Mouse (Mus musculus) stomach, embryonic 15.5 days (tissue): Measurements from ENCODE around the gene Ehmt1. TPM values are rescaled to one million over a fixed set of nuclear protein-coding genes. Genes with fewer than 3 reads are reported as not detected.

Source experiments
- ATAC-seq: fragments of 200-750 bp; cut with Nextera tagmentation; 2 replicates; pipeline ENCODE4 v1.8.0; 2017; ENCODE audit warnings: low read depth, moderate number of reproducible peaks, moderate TSS enrichment; ENCODE audit not compliant: insufficient read depth, low FRiP score
- H3K27ac ChIP-seq: fragments of 300-500 bp; sonication (generic); 2 replicates; pipeline ENCODE4 v1.5.1; 2015; ENCODE audit warnings: mild to moderate bottlenecking, inconsistent platforms
- H3K27me3 ChIP-seq: fragments of 300-500 bp; sonication (generic); replicated peaks from 2 replicates; pipeline ENCODE4 v1.6.1; 2015; ENCODE audit warnings: inconsistent platforms
- H3K36me3 ChIP-seq: fragments of 300-500 bp; sonication (generic); 2 replicates; pipeline ENCODE4 v1.6.1; 2015; ENCODE audit warnings: inconsistent platforms
- H3K4me1 ChIP-seq: fragments of 300-500 bp; sonication (generic); 2 replicates; pipeline ENCODE4 v1.6.1; 2015; ENCODE audit warnings: inconsistent platforms
- H3K4me2 ChIP-seq: fragments of 300-500 bp; sonication (generic); 2 replicates; pipeline ENCODE4 v1.6.1; 2015; ENCODE audit warnings: mild to moderate bottlenecking, inconsistent platforms
- H3K4me3 ChIP-seq: fragments of 300-500 bp; sonication (generic); replicated peaks from 2 replicates; pipeline ENCODE4 v1.5.1; 2015; ENCODE audit warnings: inconsistent platforms
- H3K9ac ChIP-seq: fragments of 300-500 bp; sonication (generic); 2 replicates; pipeline ENCODE4 v1.6.1; 2015; ENCODE audit warnings: inconsistent platforms
- H3K9me3 ChIP-seq: fragments of 300-500 bp; sonication (generic); 2 replicates; pipeline ENCODE4 v1.6.1; 2016; ENCODE audit warnings: inconsistent platforms
- WGBS: fragments of 180-500 bp; shearing (Covaris S2); methylation state at CpG from one replicate; pipeline ENCODE4 v1.1.7; 2015; 5-methylcytosine and 5-hydroxymethylcytosine counted together
- polyA plus RNA-seq: library from polyadenylated mRNA; unstranded; fragments of >200 nt; fragmentation: Nextera tagmentation; extraction: Ambion mirVana; gene quantifications from 2 replicates; pipeline ENCODE4 v1.2.1, GENCODE M21; 2015

Ehmt1 gene
- polyA plus RNA-seq, 1 experiment from 2014 or later: 74.2 TPM

DNA sequence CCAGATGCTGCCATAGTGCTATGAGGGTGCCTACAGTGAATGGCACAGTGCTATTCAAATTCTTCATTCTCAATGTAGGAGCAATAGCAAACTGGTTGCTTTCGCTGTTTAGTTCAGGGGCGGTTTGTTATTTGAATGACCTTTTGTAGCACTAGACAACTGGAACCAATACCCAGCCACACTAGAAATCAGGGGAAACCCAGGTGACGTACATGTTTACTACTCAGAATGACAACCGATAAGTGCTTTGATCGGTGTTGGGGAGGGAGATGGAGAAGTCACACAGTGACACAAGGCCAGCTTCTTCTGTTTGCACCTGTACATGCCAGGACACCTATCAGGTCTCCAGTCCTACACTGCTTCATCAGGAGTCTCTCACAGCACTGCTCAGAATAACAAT, 10.2 kb upstream of the Ehmt1 start:
- H3K27me3 ChIP-seq: no peaks in the 10 kb centered on the region
- no peak overlapping the region for H3K4me3 ChIP-seq
- H3K27ac ChIP-seq: peak overlapping the region; percentile 86; the same call in 1 of the 2 replicates
- WGBS: 82% methylated on average over 5 of the region's 5 CpGs
- no peak for ATAC-seq
- peaks cover 19% of the 10 kb centered on the region; the same call in 1 of the 2 replicates for H3K4me1 ChIP-seq
- H3K36me3 ChIP-seq: 0 out of 2 replicates have a peak, but pooled peaks cover 6% of the 10 kb centered on the region
- H3K4me2 ChIP-seq: no peak overlapping the region
- H3K9ac ChIP-seq: no peak overlapping the region
- no peaks in the 10 kb centered on the region for H3K9me3 ChIP-seq

DNA sequence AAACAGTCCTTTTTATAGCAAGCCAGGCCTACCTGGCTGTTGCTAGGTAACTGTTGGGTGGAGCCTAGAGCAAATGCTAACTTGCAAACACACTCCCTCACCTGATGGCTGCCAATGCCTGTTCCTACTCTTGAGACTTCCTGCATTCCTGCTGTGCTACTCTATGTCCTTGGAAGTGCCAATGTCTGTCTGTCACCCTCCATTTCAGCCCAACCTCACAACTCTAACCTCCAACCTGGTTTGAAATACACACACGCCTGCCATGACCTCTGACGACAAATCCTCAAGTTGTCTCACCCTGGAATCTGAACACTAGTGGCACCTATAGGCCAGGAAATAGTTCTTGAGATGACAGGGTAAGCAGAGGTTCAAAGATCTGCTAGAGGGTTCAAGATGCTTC, 9.7 kb upstream of the Ehmt1 start:
- no peak overlapping the region for H3K9ac ChIP-seq
- H3K4me2 ChIP-seq: no peak overlapping the region
- H3K4me3 ChIP-seq: no peak overlapping the region
- peaks cover 15% of the 10 kb centered on the region; the same call in 1 of the 2 replicates for H3K4me1 ChIP-seq
- WGBS: 36% methylated on average over 2 of the region's 2 CpGs
- no peaks in the 10 kb centered on the region for H3K9me3 ChIP-seq
- 0 out of 2 replicates have a peak, but pooled peaks cover 6% of the 10 kb centered on the region for H3K36me3 ChIP-seq
- peak overlapping the region; percentile 86 for H3K27ac ChIP-seq
- peak; percentile 59 for ATAC-seq
- no peaks in the 10 kb centered on the region for H3K27me3 ChIP-seq

DNA sequence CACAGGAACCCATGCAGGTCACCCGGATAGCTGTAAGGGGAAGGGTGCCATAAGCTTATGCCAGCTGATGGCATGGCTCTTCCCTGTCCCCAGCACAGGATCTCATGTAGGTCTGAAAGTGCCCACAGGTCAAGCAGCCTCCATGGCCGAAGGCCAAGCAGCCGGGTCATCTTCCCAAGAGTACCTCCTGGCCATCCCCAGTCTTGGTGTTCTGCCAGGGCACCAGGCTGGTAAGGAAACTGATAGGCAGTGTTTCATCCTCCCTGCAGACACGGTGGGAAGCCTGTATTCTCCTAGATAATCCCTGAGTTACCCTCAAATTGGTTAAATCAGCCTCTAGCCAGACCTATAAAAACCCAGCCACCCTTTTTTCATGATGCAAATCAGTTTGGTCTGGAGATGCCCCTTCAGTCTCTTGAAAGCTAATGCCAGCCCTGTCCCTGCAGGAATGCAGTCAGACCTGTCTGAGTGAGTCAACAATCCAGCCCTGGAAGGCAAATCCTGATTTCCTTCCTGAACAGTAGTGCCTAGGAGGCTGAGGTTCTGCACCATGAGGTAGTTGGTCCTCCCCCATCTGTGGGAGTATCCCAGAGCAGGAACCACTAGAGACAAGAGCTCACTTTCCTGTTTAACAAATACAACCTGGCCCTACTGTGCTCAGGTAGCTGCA, 8.5 kb upstream of the Ehmt1 start:
- Histone ChIP-seq H3K9ac (no peak overlapping the region), H3K4me3 (no peak overlapping the region), H3K9me3 (no peaks in the 10 kb centered on the region), H3K27ac (peak overlapping the region; percentile 86), H3K36me3 (0 out of 2 replicates have a peak, but pooled peaks cover 6% of the 10 kb centered on the region), H3K4me2 (peak overlapping the region; percentile 30; the same call in 1 of the 2 replicates), H3K4me1 (peaks cover 9% of the 10 kb centered on the region; the same call in 1 of the 2 replicates), H3K27me3 (no peaks in the 10 kb centered on the region)
- ATAC-seq: peak; percentile 92
- 57% methylated on average over 4 of the region's 4 CpGs for WGBS

DNA sequence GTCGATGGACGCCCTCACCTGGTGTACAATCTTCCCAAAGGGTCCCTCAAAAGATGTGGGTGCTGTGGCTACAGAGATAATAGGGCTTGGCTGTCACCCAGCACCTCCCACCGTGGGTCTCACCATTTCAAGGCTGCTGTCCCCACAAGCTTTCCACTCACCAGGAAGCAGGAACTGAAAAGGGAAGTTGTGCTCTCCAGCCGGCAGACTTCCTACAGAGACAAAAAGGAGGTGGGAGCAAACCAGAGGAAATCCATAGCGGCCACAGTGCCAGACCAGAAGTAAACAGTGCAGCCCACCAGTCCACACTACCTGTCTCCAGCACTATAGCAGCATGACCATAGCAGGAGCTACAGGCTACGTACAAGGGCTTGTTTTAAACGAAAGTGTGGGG, 7.5 kb upstream of the Ehmt1 start:
- ATAC-seq: no peak
- H3K9ac ChIP-seq: no peak overlapping the region
- H3K4me2 ChIP-seq: no peak overlapping the region
- H3K36me3 ChIP-seq: 0 out of 2 replicates have a peak, but pooled peaks cover 6% of the 10 kb centered on the region
- no peak overlapping the region for H3K4me3 ChIP-seq
- H3K27me3 ChIP-seq: no peaks in the 10 kb centered on the region
- WGBS: 53% methylated on average over 7 of the region's 7 CpGs
- no peaks in the 10 kb centered on the region for H3K9me3 ChIP-seq
- H3K4me1 ChIP-seq: peaks cover 9% of the 10 kb centered on the region; the same call in 1 of the 2 replicates
- peak overlapping the region; percentile 86 for H3K27ac ChIP-seq

DNA sequence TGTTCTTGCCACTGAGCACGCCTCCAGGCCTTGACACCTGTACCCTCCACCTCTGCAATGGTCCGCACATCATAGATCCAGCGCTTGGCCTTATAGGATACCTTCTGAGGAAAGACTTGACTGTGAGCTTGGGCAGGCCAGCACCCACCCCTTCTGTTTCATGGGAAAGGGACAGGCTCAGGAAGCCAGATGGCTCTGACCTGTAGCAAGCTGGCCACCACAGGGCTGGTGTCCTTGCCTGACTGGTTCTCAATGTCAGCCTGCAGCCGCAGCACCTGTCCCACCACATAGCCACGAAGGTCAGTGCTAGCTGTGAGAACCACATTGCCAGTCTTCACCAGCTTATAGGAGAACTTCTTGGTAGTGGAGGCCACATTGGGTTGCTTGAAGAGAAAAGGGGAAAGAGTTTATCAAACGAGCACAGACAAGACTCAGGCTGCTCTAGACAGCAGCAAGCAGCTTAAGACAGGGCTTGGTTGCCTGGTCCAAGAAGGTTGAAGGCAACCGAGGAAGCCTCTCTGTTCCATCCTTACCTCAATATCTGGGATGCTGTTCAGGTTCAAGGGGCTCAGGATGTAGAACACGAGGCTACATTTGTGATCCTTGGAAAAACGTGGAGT, 7.0 kb upstream of the Ehmt1 start:
- H3K4me3 ChIP-seq: no peak overlapping the region
- H3K27ac ChIP-seq: no peak overlapping the region
- no peak overlapping the region for H3K4me2 ChIP-seq
- 76% methylated on average over 9 of the region's 9 CpGs for WGBS
- ATAC-seq: no peak
- no peak overlapping the region for H3K9ac ChIP-seq
- H3K4me1 ChIP-seq: peaks cover 9% of the 10 kb centered on the region; the same call in 1 of the 2 replicates
- 0 out of 2 replicates have a peak, but pooled peaks cover 6% of the 10 kb centered on the region for H3K36me3 ChIP-seq
- H3K9me3 ChIP-seq: no peaks in the 10 kb centered on the region
- no peaks in the 10 kb centered on the region for H3K27me3 ChIP-seq

DNA sequence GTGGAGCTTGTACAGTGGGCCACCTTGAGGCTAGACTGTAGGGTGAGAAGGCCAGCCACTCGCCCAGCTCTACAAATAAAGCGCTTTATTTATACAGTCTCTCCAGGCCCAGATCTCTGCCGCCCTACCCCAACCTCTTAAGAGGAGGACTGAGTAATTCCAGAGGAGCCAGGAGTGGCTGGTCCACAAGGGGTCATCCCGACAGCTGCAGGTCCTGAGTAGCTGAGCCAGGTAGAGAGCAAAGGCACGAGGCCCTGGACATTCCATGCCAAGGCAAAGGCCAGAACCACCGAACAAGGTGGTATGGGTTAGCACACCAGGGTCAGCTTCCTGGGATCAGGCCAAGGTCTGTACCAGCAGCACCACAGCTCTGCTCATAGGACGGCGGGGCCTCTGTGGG, 5.9 kb upstream of the Ehmt1 start:
- Histone ChIP-seq H3K27me3 (no peaks in the 10 kb centered on the region), H3K4me2 (no peak overlapping the region), H3K9ac (no peak overlapping the region), H3K27ac (no peak overlapping the region), H3K36me3 (0 out of 2 replicates have a peak, but pooled peaks cover 6% of the 10 kb centered on the region), H3K9me3 (no peaks in the 10 kb centered on the region), H3K4me3 (no peak overlapping the region), H3K4me1 (peaks cover 9% of the 10 kb centered on the region; the same call in 1 of the 2 replicates)
- ATAC-seq: no peak
- 78% methylated on average over 8 of the region's 8 CpGs for whole genome bisulfite sequencing

DNA sequence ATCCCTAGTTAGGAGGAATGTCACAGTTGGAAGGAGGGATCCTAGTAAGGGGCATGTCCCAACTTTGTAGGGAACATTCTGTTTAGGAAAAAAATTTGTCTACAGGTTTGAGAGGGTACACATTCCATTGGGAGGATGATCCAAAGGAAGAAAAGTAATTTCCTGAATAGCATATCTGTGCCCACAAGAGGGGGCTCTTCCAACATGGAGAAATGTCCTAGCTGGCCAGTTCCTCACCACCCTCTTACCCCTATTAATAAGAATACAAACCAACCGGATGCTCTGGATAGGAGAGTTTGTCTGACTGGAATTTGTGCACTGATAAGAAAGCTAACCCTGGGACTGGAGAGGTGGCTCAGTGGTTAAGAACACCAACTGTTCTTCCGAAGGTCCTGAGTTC, 4.1 kb upstream of the Ehmt1 start:
- WGBS: 41% methylated on average over 2 of the region's 2 CpGs
- Histone ChIP-seq H3K4me1 (peaks cover 9% of the 10 kb centered on the region; the same call in 1 of the 2 replicates), H3K27me3 (no peaks in the 10 kb centered on the region), H3K9ac (no peak overlapping the region), H3K27ac (no peak overlapping the region), H3K4me3 (no peak overlapping the region), H3K4me2 (no peak overlapping the region), H3K36me3 (0 out of 2 replicates have a peak, but pooled peaks cover 6% of the 10 kb centered on the region), H3K9me3 (no peaks in the 10 kb centered on the region)
- ATAC-seq: no peak

DNA sequence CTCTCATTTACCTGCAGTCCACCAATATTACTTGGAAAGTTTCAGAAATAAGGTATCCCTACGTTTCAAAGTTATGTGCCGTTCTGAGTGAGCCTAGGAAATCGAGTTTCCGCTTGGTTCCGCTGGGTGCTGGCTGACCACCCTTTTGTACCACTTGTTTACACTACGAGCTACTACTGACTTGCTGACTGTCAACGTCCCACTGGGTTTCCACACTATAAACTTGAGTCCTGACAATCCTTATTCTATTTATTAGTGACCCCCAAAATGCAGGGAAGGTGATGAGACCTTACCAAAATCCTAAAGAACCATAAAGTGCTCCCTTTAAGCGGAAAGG, 393 bp upstream of the Ehmt1 start:
- WGBS: 9% methylated on average over 8 of the region's 8 CpGs
- Histone ChIP-seq H3K4me2 (peak overlapping the region; percentile 67), H3K4me3 (peak overlapping the region; percentile 97), H3K27me3 (no peaks in the 10 kb centered on the region), H3K27ac (peak overlapping the region; percentile 77), H3K9ac (peak overlapping the region; percentile 46; the same call in 1 of the 2 replicates), H3K4me1 (peaks cover 7% of the 10 kb centered on the region), H3K9me3 (no peaks in the 10 kb centered on the region), H3K36me3 (no peaks in the 10 kb centered on the region)
- ATAC-seq: peak; percentile 65

DNA sequence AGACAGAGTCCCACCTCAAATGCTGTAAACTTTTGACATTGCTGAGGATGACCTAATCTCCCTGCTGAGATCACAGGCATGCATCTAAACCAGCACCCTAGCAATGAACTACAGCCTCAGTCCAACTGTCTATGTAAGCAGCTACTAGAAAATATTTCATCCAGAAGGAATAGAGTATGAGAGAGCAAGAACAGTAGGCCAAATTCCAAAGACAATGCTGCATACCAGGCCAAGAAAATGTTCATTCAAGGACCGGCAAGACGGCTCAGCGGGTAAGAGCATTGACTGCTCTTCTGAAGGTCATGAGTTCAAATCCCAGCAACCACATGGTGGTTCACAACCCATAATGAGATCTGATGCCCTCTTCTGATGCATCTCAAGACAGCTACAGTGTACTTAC, 4.7 kb downstream of the Ehmt1 start:
- WGBS: 82% methylated on average over 3 of the region's 3 CpGs
- Histone ChIP-seq H3K36me3 (0 out of 2 replicates have a peak, but pooled peaks cover 3% of the 10 kb centered on the region), H3K4me3 (no peak overlapping the region), H3K27me3 (no peaks in the 10 kb centered on the region), H3K9me3 (no peaks in the 10 kb centered on the region), H3K4me1 (peaks cover 7% of the 10 kb centered on the region), H3K9ac (no peak overlapping the region), H3K4me2 (no peak overlapping the region), H3K27ac (no peak overlapping the region)
- ATAC-seq: no peak

DNA sequence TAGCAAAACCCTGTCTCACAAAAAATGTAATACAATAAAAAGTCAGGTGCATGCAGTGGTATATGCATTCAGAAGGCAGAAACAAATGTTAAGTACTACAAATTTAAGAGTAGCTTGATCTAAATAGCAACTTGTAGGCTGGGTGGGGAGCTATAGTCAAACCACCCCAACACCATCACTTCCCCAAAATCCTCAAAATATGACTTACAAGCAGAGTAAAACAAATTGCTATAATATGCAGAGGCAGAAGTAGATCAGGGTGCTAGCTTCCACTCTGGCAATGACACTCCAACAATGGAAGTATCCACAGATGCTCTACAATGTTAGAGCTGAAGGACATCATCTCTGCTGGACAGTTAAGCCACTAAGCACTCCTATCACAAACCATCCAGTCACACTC, 6.8 kb downstream of the Ehmt1 start:
- H3K4me3 ChIP-seq: no peak overlapping the region
- no peak overlapping the region for H3K4me2 ChIP-seq
- peaks cover 2% of the 10 kb centered on the region for H3K4me1 ChIP-seq
- no peaks in the 10 kb centered on the region for H3K9me3 ChIP-seq
- H3K27ac ChIP-seq: no peak overlapping the region
- no peak overlapping the region for H3K9ac ChIP-seq
- H3K27me3 ChIP-seq: no peaks in the 10 kb centered on the region
- ATAC-seq: no peak
- 0 out of 2 replicates have a peak, but pooled peaks cover 3% of the 10 kb centered on the region for H3K36me3 ChIP-seq

DNA sequence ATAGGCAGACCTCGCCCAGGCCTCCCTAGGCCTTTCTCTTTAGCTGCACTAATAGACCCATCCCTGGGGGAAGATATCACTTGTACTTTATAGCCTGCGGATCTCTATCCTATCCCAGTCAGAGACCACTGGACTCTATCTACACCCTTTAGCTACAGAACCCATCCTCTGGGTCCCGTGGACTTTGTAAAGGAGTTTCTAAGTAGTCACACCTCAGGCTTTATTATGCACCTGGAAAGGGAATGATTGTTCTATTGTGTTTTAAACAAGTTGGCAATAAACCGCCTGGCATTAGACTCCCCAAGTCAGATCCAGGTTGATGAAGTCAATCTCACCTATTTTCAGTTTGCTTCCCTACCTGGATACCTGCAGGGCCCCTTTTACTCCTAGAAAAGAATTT, 7.2 kb downstream of the Ehmt1 start:
- H3K36me3 ChIP-seq: 0 out of 2 replicates have a peak, but pooled peaks cover 3% of the 10 kb centered on the region
- no peaks in the 10 kb centered on the region for H3K27me3 ChIP-seq
- no peaks in the 10 kb centered on the region for H3K9me3 ChIP-seq
- H3K27ac ChIP-seq: no peak overlapping the region
- H3K9ac ChIP-seq: no peak overlapping the region
- no peak overlapping the region for H3K4me3 ChIP-seq
- no peaks in the 10 kb centered on the region for H3K4me1 ChIP-seq
- no peak for ATAC-seq
- 94% methylated on average over 4 of the region's 4 CpGs for WGBS
- no peak overlapping the region for H3K4me2 ChIP-seq

DNA sequence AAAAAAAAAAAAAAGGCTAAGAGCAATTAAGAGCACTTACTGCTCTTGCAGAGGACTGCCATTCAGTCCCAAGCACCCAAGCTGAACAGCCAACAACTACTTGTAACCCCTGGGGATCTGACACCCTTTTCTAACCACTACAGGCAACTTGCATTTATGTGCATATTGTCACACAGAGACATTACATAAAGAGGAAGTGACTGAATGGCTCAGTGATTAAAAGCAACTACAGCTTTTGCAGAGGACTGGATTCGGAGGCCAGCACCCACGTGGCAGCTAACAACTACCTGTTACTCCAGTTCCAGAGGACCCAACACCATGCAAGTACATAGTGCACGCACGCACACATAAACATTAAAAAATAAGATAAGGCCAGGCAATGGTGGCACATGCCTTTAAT, 8.9 kb downstream of the Ehmt1 start:
- Histone ChIP-seq H3K27me3 (no peaks in the 10 kb centered on the region), H3K4me3 (no peak overlapping the region), H3K9ac (no peak overlapping the region), H3K4me2 (no peak overlapping the region), H3K9me3 (no peaks in the 10 kb centered on the region), H3K4me1 (peaks cover 11% of the 10 kb centered on the region; the same call in 1 of the 2 replicates), H3K36me3 (0 out of 2 replicates have a peak, but pooled peaks cover 3% of the 10 kb centered on the region), H3K27ac (no peak overlapping the region)
- ATAC-seq: no peak
- 88% methylated on average over 4 of the region's 4 CpGs for WGBS
